Mouse (Mus musculus) right cerebral cortex, postnatal 25 days (tissue): ENCODE measurements at regions not wholly inside any gene's neighbourhood (a gene's known extent, or its start where the extent isn't known, plus 50 kb on each side); places are given as distances from the start of the nearest gene placed in this dataset.

ENCODE experiments used
- DNase-seq: peaks from one replicate; pipeline ENCODE4 v3.0.0; 2022

- DNase-seq: peak; percentile 28
These were observed 243.9 kb downstream of the Tcf7l2 start for GRCm38 (mm10) chr19:55985518-55985917.

DNA sequence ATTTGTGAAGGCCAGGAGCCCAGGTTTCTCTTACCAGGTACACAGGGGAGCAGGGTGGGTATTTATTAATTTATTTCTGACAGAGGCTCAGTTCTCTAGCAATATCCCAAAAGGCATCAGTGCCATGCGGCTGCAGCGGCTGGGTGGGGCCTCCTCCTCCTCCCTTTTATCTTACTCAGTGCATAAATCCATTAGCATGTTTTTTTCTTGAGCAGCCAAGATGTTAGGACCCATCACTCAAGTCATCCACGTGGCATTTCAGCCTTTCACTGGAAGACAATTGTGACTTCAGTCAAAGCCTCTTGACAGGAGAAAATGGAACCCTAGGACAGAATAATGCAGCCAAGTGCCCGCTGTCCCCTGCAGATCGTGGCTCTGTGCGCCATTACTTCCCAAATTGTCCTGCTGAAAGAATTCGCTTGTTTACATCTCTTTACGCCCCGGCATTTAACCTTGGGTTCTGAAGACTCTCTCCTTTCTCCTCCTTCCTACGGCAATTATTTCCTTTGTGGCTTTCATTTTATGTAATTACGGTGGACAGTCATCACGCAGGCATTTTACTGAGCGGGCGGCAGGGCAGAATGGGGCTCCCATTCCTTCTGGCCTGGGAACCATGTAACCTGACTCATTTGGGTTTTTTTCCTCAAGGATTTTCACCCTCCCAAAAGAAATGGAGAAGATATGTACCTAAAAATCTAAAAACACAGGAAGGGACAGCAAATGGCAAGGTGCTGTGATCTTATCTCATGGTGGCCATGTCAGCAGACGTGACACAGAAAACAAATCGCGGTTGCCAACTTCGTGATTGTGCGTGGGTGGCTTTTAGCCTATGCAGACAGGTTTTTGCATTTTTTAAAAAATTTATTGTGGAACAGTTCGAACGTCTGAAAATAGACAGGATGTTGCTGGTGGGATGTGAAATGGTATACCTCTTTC, 250.4 kb downstream of the Tcf7l2 start:
- peak; percentile 44 for DNase-seq

DNA sequence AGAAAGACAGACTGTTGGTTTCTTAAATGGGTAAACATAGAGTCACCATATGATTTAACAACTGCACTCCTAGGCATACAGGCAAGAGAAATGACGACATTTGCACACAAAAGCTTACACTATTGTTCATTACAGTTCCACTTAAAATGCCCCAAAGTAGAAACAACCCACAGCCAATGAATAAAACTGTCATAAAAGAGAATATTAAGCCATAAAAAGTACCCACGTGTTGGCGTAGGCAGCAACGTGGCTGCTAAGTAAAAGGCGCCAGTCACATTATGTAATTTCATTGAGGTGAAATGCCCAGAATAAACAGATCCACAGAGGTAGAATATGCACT, 251.1 kb downstream of the Tcf7l2 start:
- peak; percentile 11 for DNase-seq

DNA sequence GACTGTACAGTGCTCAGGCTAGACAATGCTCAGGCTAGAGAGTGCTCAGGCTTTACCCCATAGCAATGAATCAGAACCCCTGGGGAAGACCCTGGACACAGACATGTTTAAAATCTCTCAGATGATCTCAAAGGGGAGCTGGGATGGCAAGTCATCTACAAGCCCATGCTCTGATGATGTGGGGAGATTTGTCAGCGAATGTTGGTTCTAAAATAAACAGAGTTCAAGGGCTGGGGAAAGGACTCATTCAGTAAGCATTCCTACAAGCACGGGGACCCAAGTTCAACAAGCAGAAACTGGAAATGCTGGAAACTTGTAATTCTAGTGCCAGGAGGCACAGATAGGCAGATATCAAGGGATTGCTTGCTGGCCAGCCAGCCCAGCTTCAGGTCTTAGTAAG, 254.1 kb downstream of the Tcf7l2 start:
- DNase-seq: no peak

DNA sequence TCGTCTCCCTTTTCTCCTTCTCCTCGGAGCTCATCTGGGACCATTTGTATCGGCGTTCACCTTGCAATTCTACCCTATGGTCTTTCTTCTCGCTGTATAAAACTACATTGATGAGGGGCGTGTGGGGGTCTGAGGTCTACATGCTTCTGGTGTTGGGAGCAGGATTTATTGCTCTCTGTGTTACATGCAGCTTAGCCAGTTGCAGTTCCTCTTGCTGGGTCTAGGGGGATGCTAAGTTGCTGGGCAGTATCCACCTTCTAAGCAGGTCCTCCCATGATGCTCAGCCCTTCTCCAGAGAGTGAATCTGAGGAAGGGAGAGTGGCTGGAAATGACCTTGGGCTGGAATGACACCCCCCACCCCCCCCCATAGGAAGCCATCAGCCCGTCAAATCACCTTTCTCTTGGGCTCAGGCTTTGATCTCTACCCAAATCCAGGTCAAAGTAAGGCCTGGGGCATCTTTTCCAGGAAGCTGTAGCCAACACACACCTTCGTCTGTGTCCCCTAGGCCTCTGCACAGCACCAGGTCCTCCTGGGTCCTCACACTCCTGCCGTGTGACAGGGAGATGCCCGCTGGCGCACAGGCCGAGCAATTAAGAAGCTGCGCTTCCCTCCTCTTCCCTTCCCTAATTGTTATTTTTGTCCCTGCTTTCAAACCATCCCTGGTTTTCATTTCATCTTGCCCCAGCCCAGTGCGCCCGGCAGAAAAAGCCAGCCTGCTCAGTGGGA, 257.0 kb downstream of the Tcf7l2 start:
- no peak for DNase-seq

DNA sequence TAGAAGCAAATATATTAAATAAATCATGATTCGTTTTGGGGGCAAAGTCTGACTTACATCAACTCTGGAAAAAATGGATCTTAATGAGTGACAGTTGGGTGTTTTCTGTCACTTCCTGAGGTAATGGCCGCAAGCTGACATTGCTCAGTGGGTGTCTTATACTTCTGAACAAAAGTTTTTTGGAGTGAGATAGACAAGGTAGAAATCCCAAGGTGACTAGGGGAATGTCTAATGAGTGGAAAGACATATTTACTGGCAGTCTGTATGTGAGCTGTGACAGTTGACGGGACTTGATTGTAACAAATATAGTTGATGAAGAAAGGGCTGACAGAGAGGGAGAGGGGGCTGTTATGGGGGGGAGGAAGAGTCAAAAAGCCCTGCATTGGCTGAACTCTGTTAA, 257.8 kb downstream of the Tcf7l2 start:
- no peak for DNase-seq

DNA sequence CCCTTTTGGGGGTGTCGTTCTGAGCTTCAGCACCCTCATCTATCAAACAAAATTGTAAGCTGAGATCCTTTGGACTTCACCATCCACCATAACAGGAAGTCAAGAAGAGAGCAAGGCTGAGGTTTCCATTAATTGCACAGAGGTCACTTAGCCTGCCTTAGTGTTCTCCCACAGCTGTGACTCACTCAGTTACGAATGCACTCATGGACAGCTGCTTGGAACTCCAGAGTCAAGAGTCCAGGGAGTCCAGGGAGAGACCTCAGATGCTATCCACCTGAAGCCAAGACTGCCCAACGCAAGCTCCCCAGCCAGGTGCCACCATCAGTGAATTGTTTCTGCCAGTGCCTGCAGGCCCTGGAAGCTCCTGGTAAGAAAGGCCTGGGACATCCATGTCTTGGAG, 259.8 kb downstream of the Tcf7l2 start:
- DNase-seq: no peak

GRCm38 (mm10) chr19:56005886-56006285, 264.3 kb downstream of the Tcf7l2 start:
- DNase-seq: no peak

GRCm38 (mm10) chr19:56007433-56007832, 265.8 kb downstream of the Tcf7l2 start:
- no peak for DNase-seq

DNA sequence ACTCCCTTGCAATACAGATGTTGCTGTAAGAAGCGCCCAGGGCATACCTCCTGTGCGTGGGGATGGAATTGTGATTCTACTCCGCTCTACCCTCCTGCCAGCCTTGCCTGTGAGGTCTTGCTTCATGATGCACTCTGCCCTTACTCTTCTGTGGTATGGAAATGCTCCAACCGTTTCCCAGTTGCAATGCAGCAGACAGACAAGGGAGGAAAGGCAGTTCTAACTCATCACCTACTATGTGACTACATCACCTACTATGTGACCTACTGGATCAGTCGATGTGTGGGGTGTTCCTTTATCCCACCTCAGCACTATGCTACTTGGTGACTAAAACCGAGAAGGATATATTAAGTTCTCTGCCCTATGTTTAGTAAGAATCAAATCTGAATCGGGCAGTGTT, 269.1 kb downstream of the Tcf7l2 start:
- no peak for DNase-seq

DNA sequence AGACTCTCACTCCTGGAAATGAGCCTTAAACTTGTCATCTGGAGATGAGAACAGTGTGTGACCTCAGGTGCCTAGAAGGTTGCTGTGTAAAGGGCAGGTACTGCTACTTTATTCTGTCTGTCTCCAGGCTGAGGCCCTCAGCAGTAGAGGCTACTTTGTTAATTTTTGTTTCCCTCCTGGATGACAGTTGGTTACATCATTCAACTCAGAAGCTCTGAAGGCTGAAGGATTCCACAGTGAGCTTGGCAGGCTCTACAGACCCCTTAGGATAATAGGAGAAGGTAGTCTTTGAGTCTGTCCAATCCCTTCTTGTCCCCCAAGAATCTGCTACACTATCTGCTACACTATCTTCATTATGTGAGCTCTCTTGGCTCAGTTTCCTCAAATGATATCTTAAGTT, 269.7 kb downstream of the Tcf7l2 start:
- no peak for DNase-seq

GRCm38 (mm10) chr19:56016548-56017346, 270.2 kb upstream of the Habp2 start:
- DNase-seq: no peak

DNA sequence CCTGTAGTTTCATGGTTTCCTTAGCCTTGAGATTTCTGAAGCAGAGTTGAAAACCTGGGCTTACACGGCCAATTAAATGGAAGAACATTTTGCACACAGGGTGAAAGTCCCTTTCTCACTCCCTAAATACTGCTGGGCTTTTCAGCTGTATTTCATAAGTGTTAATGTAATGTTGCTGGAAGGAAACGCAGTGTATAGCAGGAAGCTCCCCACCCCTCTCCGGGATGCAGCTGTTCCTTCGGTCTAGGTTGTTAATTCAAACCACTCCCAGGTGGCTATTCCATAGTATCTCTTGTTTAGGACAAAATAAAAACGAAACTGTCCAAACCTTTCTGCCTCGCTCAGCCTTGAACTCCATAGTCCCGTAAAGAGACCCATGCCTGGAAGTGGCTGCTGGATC, 269.4 kb upstream of the Habp2 start:
- DNase-seq: no peak

DNA sequence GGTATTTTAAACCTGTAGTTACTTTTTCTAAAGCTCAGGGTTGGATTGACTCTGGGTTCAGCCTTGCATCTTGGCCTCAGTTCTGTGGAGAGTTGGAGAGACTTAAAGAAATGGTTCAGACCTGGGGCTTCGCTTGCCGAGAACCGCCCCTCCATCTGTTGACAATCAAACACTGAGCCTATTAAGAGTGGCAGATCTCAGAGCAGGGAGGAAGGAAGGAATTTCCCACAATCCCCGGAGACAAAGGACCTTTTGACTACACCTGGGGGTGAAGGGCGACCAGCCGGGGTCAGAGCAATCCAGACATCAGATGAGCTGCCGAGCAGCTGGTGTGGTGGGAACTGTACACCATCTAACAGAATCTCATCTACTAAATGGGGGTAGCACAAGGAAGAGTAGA, 267.8 kb upstream of the Habp2 start:
- no peak for DNase-seq

- DNase-seq: no peak
These were observed 264.6 kb upstream of the Habp2 start for GRCm38 (mm10) chr19:56022348-56022747.

GRCm38 (mm10) chr19:56024599-56024998, 262.3 kb upstream of the Habp2 start:
- no peak for DNase-seq

- DNase-seq: peak; percentile 62
These were observed 257.3 kb upstream of the Habp2 start for GRCm38 (mm10) chr19:56029428-56030281.

GRCm38 (mm10) chr19:56030401-56030925, 256.5 kb upstream of the Habp2 start:
- no peak for DNase-seq

GRCm38 (mm10) chr19:56034552-56034951, 252.4 kb upstream of the Habp2 start:
- DNase-seq: no peak

DNA sequence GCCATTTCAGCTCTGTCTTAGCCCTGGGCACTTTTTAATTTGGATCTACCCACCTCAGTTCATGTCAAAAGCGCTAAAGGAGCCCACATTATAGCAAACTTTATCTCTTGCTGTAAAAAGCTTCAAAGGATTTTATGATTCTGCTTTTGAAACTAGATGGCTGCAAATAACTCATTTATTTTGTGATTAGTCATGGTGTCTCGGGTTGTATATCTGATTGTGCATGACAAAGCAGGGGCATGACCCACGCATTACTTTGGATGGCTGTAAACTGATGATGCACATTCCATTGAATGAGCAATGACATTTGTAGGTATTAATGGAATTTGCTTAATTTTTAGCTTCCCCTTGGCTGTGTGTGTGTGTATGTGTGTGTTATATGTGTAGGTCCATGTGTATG, 249.4 kb upstream of the Habp2 start:
- no peak for DNase-seq

GRCm38 (mm10) chr19:56039091-56040004, 247.6 kb upstream of the Habp2 start:
- DNase-seq: no peak
